Mouse (Mus musculus) NIH3T3 (cell line): Measurements from ENCODE around the gene Vbp1.

Experiments used
- DNase-seq: peaks from one replicate; pipeline ENCODE4 v3.0.0-alpha.2; 2012; ENCODE audit warnings: low read depth

Gene Vbp1

DNA sequence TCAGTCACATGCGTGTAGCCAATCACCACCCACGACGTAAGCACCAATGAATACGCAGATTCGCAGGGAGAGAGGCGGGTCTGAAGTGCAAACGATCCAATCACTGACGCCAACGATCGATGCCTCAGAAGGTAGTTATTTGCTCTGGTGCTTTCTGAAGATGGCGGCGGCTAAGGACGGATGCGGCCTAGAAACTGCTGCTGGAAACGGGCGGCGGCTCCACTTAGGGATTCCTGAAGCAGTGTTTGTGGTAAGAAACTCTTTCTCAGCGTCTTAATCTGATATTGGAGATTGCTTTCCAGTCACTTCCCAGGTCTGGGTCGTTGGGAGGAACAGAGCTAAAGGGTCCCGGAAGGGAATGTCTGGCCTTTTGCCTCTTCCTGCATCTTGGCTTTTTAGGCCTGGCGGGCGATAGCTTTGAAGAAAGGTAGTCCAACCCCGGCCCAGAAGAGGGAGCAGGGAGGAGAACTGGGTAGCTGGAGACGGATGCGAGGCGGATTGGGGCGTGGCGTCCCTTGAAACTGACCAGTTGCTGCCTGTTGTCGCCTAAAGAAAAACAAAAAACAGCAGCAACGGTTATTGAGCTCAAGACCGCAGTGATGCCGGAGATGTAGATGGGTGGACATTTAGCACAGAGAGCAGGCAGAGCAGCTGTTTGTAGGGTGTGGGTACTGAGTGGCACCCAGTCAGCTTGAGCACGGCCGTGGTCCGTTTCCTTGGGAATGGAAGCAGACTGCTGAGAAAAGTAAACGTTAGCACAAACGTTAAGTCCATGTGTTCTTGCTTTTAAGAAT lies at the start of gene Vbp1:
Vbp1 (plus strand) TSS at position 121 of the 794 bp plus-strand sequence.
- peak; percentile 92 for DNase-seq

DNA sequence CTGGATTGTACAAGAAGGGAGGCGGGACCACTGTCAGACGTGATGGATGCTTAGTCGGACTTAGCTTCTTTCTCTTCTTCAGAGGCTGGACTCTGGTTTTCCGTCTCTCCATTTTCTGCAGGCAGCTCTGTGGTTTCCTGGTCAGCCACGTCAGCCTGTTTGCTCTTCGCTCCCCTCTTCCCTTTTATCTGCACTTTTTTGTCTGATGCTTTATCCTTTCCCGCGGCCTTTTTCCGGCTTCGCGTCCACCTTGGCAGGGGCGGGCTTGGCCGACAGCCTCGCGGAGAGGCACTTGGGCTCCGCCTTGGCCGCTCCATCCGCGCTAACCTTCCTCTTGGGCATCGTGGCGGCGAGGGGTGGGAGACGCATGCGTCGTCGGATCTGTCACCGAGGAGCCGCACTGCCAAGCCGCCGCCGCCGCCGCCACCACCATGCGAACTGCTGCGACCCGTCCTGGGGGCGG lies 38.9 kb upstream of the Vbp1 start:
- DNase-seq: peak; percentile 67

DNA sequence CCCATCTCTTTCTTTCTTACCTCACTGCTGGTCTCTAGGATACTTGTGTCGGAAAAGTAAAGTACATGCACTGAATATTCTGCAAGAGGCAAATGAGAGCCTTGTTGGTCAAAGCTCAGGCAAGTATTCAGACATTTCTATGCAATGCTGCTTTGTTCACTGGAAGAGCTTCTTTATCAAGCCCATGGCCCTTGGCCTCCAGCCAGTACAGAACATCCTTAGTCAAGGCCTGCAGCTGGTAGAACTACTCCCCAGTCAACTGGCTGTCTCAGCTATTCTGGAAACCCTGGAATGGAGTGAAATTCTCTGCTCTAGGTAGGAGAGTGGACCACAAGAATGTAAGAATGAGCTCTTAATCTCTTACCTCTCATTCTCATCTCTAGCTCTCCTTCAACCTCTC lies 24.2 kb upstream of the Vbp1 start:
- DNase-seq: no peak

DNA sequence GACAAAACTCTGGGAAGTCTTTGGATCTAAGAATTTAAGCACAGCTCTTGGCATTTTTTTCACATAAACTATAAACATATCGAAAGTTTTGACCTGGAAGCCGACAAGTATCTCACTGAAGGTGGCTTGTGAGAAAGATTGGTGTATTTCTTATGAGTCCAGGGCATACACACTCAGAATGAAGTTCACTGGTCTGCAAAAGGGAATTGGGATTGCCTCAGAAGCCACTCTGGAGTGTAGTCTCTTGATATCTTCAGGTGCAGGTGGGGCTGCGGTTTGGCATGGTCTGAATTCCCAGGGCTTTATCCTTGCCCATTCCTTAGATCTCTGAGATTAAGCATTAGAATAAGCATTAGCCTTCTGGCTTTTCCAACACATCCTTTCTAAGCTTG lies 316 bp upstream of the Vbp1 start:
- DNase-seq: no peak

GRCm38 (mm10) chrX:75577582-75578324 lies 63.7 kb downstream of the Vbp1 start, which contains the start of gene Rab39b:
Rab39b (minus strand) TSS chrX:75578231.
- DNase-seq: peak; percentile 72

GRCm38 (mm10) chrX:75578539-75578938 lies 64.4 kb downstream of the Vbp1 start:
- no peak for DNase-seq
